8 mouse cellular contexts compared by ENCODE assay signal in the genomic region with DNA sequence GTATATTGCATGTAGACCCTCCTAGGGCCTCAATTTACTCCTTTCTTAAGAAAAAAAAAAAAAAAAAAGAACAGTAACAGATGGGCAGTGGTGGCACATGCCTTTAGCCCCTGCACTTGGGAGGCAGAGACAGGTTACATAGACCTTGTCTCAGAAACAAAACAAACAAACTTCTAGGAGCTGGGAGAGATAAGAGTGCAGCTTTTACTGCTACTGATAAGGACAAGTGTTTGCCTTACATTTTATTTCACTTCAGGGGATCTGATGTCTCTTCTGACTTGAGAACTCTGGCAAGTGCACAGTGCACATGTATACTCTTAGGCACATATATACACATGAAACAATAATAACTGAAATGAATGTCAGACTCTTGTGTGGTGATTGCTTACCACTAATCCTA. TPM values are rescaled to one million over a fixed set of nuclear protein-coding genes. Genes with fewer than 3 reads are reported as not detected.
A peak's percentile ranks its signal among the peaks of the same experiment; 100 is the strongest.
DNase-seq lines count a peak whose midpoint lies in the region; ATAC-seq and TF ChIP-seq lines count a peak whose summit lies in the region.

No protein-coding gene starts in this region.

- H3K4me2 ChIP-seq in heart, embryonic 16.5 days (ENCODE audit: low read depth, low read length): peak overlapping the region; percentile 75
- no peak overlapping the region for H3K4me2 ChIP-seq in forebrain, embryonic 14.5 days (ENCODE audit: low read length)
- peak overlapping the region; percentile 93 for H3K4me2 ChIP-seq in liver, embryonic 14.5 days (ENCODE audit: low read depth)

- H3K36me3 ChIP-seq in heart, embryonic 16.5 days (ENCODE audit: control insufficient read depth, insufficient read depth): no peaks in the 10 kb centered on the region
- peaks cover 9% of the 10 kb centered on the region for H3K36me3 ChIP-seq in ES-E14 (ENCODE audit: control insufficient read depth, insufficient read depth, low read length, poor library complexity, severe bottlenecking)
- H3K36me3 ChIP-seq in forebrain, embryonic 14.5 days (ENCODE audit: control insufficient read depth, insufficient read depth, low read length): no peaks in the 10 kb centered on the region
- H3K36me3 ChIP-seq in liver, embryonic 14.5 days (replicated peaks; ENCODE audit: control insufficient read depth, insufficient read depth, low read depth): no peaks in the 10 kb centered on the region

- no peaks in the 10 kb centered on the region for H3K9me3 ChIP-seq in heart, embryonic 16.5 days (replicated peaks; ENCODE audit: control insufficient read depth, low read length)
- no peaks in the 10 kb centered on the region for H3K9me3 ChIP-seq in ES-E14 (ENCODE audit: control insufficient read depth, insufficient read depth, low read depth, low read length)
- H3K9me3 ChIP-seq in forebrain, embryonic 14.5 days (replicated peaks; ENCODE audit: control insufficient read depth, low read length): no peaks in the 10 kb centered on the region
- no peaks in the 10 kb centered on the region for H3K9me3 ChIP-seq in liver, embryonic 14.5 days (ENCODE audit: control insufficient read depth, low read length)

- in situ Hi-C loops in ES-E14 (cut with MboI; ENCODE audit: low sequenced_read_pairs in 2 of 2, unreplicated experiment in 2 of 2): no loop called here

- H3K27ac ChIP-seq in heart, embryonic 16.5 days (ENCODE audit: low read length): peak overlapping the region; percentile 92
- H3K27ac ChIP-seq in ES-E14 (ENCODE audit: insufficient read depth, low read depth, low read length, poor library complexity, severe bottlenecking): peak overlapping the region; percentile 97
- peak overlapping the region; percentile 63; the same call in 1 of the 2 replicates for H3K27ac ChIP-seq in forebrain, embryonic 14.5 days (ENCODE audit: low read depth, low read length)
- H3K27ac ChIP-seq in liver, embryonic 14.5 days: peak overlapping the region; percentile 5; the same call in 1 of the 2 replicates

- TF ChIP-seq CTCF in liver, embryonic 14.5 days (IDR thresholded peaks at IDR 0.05; ENCODE audit: low read depth): no peak

- DNase-seq in heart, postnatal 25 days (ENCODE audit: low spot score): no peak
- DNase-seq in ES-E14 (ENCODE audit: low read depth, low spot score): no peak
- no peak for DNase-seq in forebrain, embryonic 14.5 days (ENCODE audit: low spot score)
- no peak for DNase-seq in liver, embryonic 14.5 days (ENCODE audit: low read depth in 3 of 3, low spot score in 3 of 3)
- DNase-seq in cerebellum, postnatal 10 days: no peak
- DNase-seq in gastrocnemius, adult 8-10 months (ENCODE audit: low spot score in 2 of 2): no peak
- no peak for DNase-seq in frontal cortex, postnatal 14 days (ENCODE audit: low spot score in 2 of 2)

- intact Hi-C loops in heart, postnatal 25 days (cut with DNase I): no loop called here

- H3K4me1 ChIP-seq in heart, embryonic 16.5 days (ENCODE audit: control insufficient read depth, insufficient read depth, low read length): peaks cover 45% of the 10 kb centered on the region
- H3K4me1 ChIP-seq in ES-E14 (ENCODE audit: control insufficient read depth in 2 of 2, insufficient read depth in 2 of 2, low read length in 2 of 2, poor library complexity in 1 of 2): peaks cover 9 to 14% of the 10 kb centered on the region in 2 experiments
- H3K4me1 ChIP-seq in forebrain, embryonic 14.5 days (ENCODE audit: control insufficient read depth, insufficient read depth, low read length): peaks cover 39% of the 10 kb centered on the region
- H3K4me1 ChIP-seq in liver, embryonic 14.5 days (replicated peaks; ENCODE audit: control insufficient read depth in 2 of 2, insufficient read depth in 2 of 2, low read length in 1 of 2): peaks cover 32 to 44% of the 10 kb centered on the region in 2 experiments

- H3K27me3 ChIP-seq in heart, embryonic 16.5 days (ENCODE audit: control insufficient read depth, insufficient read depth, low read length): no peaks in the 10 kb centered on the region
- no peaks in the 10 kb centered on the region for H3K27me3 ChIP-seq in forebrain, embryonic 14.5 days (replicated peaks; ENCODE audit: control insufficient read depth, insufficient read depth, low read length)
- peaks cover 3% of the 10 kb centered on the region; the same call in 1 of the 2 replicates for H3K27me3 ChIP-seq in liver, embryonic 14.5 days (ENCODE audit: control insufficient read depth, insufficient read depth, low read length)

- no peak overlapping the region for H3K4me3 ChIP-seq in heart, embryonic 16.5 days (ENCODE audit: low read length)
- peak overlapping the region; percentile 77 to 83 for H3K4me3 ChIP-seq in ES-E14 (ENCODE audit: insufficient read depth in 1 of 2, low read depth in 1 of 2, low read length in 2 of 2, poor library complexity in 1 of 2, severe bottlenecking in 1 of 2)
- no peak overlapping the region for H3K4me3 ChIP-seq in forebrain, embryonic 14.5 days (ENCODE audit: low read depth, low read length)
- no peak overlapping the region; a peak in 1 of 4 replicates for H3K4me3 ChIP-seq in liver, embryonic 14.5 days (ENCODE audit: insufficient read depth in 1 of 2, low read depth in 2 of 2, low read length in 2 of 2)

- ATAC-seq in heart, embryonic 16.5 days (replicated peaks; ENCODE audit: extremely low read depth, insufficient read depth, low FRiP score): no peak
- no peak for ATAC-seq in forebrain, embryonic 14.5 days
- no peak for ATAC-seq in liver, embryonic 14.5 days (ENCODE audit: insufficient read depth)

- no peak for TF ChIP-seq EP300 in liver, embryonic 14.5 days (IDR thresholded peaks at IDR 0.05; ENCODE audit: low read depth)

- H3K9ac ChIP-seq in heart, embryonic 16.5 days (ENCODE audit: low read length): no peak overlapping the region; the same call in 1 of the 2 replicates
- peak overlapping the region; percentile 89; the same call in 1 of the 2 replicates for H3K9ac ChIP-seq in ES-E14 (ENCODE audit: insufficient read depth, low read depth, low read length, poor library complexity, severe bottlenecking)
- H3K9ac ChIP-seq in forebrain, embryonic 14.5 days (ENCODE audit: low read length): no peak overlapping the region
- H3K9ac ChIP-seq in liver, embryonic 14.5 days (replicated peaks): peak overlapping the region; percentile 64

TF ChIP-seq in ES-E14, 5 proteins besides CTCF, POLR2A, EP300 and RAD21:
- TF ChIP-seq HCFC1 (IDR thresholded peaks at IDR 0.05; ENCODE audit: borderline replicate concordance, insufficient read depth, low read length): no peak
- TF ChIP-seq CHD2 (IDR thresholded peaks at IDR 0.05; ENCODE audit: low read depth, low read length): no peak
- TF ChIP-seq MAFK (IDR thresholded peaks at IDR 0.05; ENCODE audit: insufficient read depth, low read depth, low read length): no peak
- no peak; the same call in 1 of the 2 replicates for TF ChIP-seq ZNF384 (IDR thresholded peaks at IDR 0.05; ENCODE audit: low read depth, low read length)
- no peak for TF ChIP-seq ZC3H11A (IDR thresholded peaks at IDR 0.05; ENCODE audit: borderline replicate concordance, low read depth, low read length)

RNA-seq across cellular contexts. Expression of gene Ier2, which starts 5.4 kb away (rescaled TPM):
- polyA plus RNA-seq in heart, embryonic 16.5 days (2015; fragmentation: Nextera tagmentation; extraction: Ambion mirVana): 43.0 and 43.3 TPM in 2 replicates
- 10 to 100 TPM; 14.3 to 18.3 TPM for total RNA-seq in heart, postnatal 25 days (2021)
- total RNA-seq in ES-E14 (2012; rRNA removed): 49.3 and 49.7 TPM in 2 replicates
- polyA plus RNA-seq in forebrain, embryonic 14.5 days (2014; fragmentation: Nextera tagmentation; extraction: Ambion mirVana): 26.5 and 29.3 TPM in 2 replicates
- polyA plus RNA-seq in liver, embryonic 14.5 days (2012; rRNA removed): 6.2 and 8.4 TPM in 2 replicates
- 12.6 and 15.0 TPM in 2 replicates for polyA plus RNA-seq in liver, embryonic 14.5 days (2014; fragmentation: Nextera tagmentation; extraction: Ambion mirVana)
- total RNA-seq in gastrocnemius, adult 8-10 months (2022): 1 to 10 TPM; 4.3 to 5.1 (median 4.5) TPM

RNA-seq across cellular contexts. Expression of gene Trmt1, which starts 28.9 kb away (rescaled TPM):
- polyA plus RNA-seq in heart, embryonic 16.5 days (2015; fragmentation: Nextera tagmentation; extraction: Ambion mirVana): 43.2 and 46.7 TPM in 2 replicates
- total RNA-seq in heart, postnatal 25 days (2021): 10 to 100 TPM; 32.6 to 37.6 TPM
- total RNA-seq in ES-E14 (2012; rRNA removed): 260 and 334 TPM in 2 replicates
- polyA plus RNA-seq in forebrain, embryonic 14.5 days (2014; fragmentation: Nextera tagmentation; extraction: Ambion mirVana): 47.8 and 52.3 TPM in 2 replicates
- polyA plus RNA-seq in liver, embryonic 14.5 days (2012; rRNA removed): 37.5 and 37.6 TPM in 2 replicates
- polyA plus RNA-seq in liver, embryonic 14.5 days (2014; fragmentation: Nextera tagmentation; extraction: Ambion mirVana): 27.4 and 34.1 TPM in 2 replicates
- total RNA-seq in gastrocnemius, adult 8-10 months (2022): 10 to 100 TPM; 44.9 to 73.7 (median 53.5) TPM

RNA-seq across cellular contexts. Expression of gene Nacc1, which starts 30.5 kb away (rescaled TPM):
- polyA plus RNA-seq in heart, embryonic 16.5 days (2015; fragmentation: Nextera tagmentation; extraction: Ambion mirVana): 11.7 and 14.4 TPM in 2 replicates
- total RNA-seq in heart, postnatal 25 days (2021): 10 to 100 TPM; 32.0 to 32.6 TPM
- total RNA-seq in ES-E14 (2012; rRNA removed): 75.4 and 85.5 TPM in 2 replicates
- 17.0 and 17.6 TPM in 2 replicates for polyA plus RNA-seq in forebrain, embryonic 14.5 days (2014; fragmentation: Nextera tagmentation; extraction: Ambion mirVana)
- 19.0 and 21.2 TPM in 2 replicates for polyA plus RNA-seq in liver, embryonic 14.5 days (2012; rRNA removed)
- 6.3 and 7.6 TPM in 2 replicates for polyA plus RNA-seq in liver, embryonic 14.5 days (2014; fragmentation: Nextera tagmentation; extraction: Ambion mirVana)
- 10 to 100 TPM; 17.6 to 26.4 (median 20.7) TPM for total RNA-seq in gastrocnemius, adult 8-10 months (2022)

RNA-seq across cellular contexts. Expression of gene Lyl1, which starts 44.1 kb away (rescaled TPM):
- 10.2 and 12.0 TPM in 2 replicates for polyA plus RNA-seq in heart, embryonic 16.5 days (2015; fragmentation: Nextera tagmentation; extraction: Ambion mirVana)
- total RNA-seq in heart, postnatal 25 days (2021): 1 to 10 TPM; 4.2 to 4.5 TPM
- total RNA-seq in ES-E14 (2012; rRNA removed): 0.49 and 0.74 TPM in 2 replicates
- polyA plus RNA-seq in forebrain, embryonic 14.5 days (2014; fragmentation: Nextera tagmentation; extraction: Ambion mirVana): 2.9 and 3.8 TPM in 2 replicates
- polyA plus RNA-seq in liver, embryonic 14.5 days (2012; rRNA removed): 45.4 and 46.2 TPM in 2 replicates
- polyA plus RNA-seq in liver, embryonic 14.5 days (2014; fragmentation: Nextera tagmentation; extraction: Ambion mirVana): 55.6 and 57.7 TPM in 2 replicates
- total RNA-seq in gastrocnemius, adult 8-10 months (2022): 1 to 10 TPM in 1 of 4 experiments, under 1 TPM in 3; 0.51 to 1.8 (median 0.57) TPM

Comparison
In these comparisons a context has a peak if more than half of its experiments do, and no peak if none do; other contexts are left out.
1. H3K27ac ChIP-seq: peak in every context shown above with its lines; median percentile 97 in ES-E14; 92 in heart, embryonic 16.5 days; 63 in forebrain, embryonic 14.5 days; 5 in liver, embryonic 14.5 days.
2. H3K4me3 ChIP-seq: peak in ES-E14 (2 of 2); none in heart, embryonic 16.5 days (single experiment), forebrain, embryonic 14.5 days (single experiment) and liver, embryonic 14.5 days (0 of 2).
3. H3K9ac ChIP-seq: peak in ES-E14 (single experiment) and liver, embryonic 14.5 days (single experiment); none in heart, embryonic 16.5 days (single experiment) and forebrain, embryonic 14.5 days (single experiment).